Mouse (Mus musculus): ENCODE results near the gene Dse.

Gene Dse

GRCm38 (mm10) chr10:34198574-34198973, 8.9 kb downstream of the Dse start:
- DNase-seq (ENCODE audit: low spot score), result no peak

GRCm38 (mm10) chr10:34198061-34198460, 9.5 kb downstream of the Dse start:
- no peak for DNase-seq (ENCODE audit: low spot score)

GRCm38 (mm10) chr10:34197269-34197668, 10.2 kb downstream of the Dse start:
- no peak for DNase-seq (ENCODE audit: low spot score)

- no peak for DNase-seq (ENCODE audit: low spot score)
Observed at GRCm38 (mm10) chr10:34194957-34195356, 12.6 kb downstream of the Dse start.

- DNase-seq (ENCODE audit: low spot score), result no peak
Observed at GRCm38 (mm10) chr10:34194503-34194902, 13.0 kb downstream of the Dse start.

GRCm38 (mm10) chr10:34186571-34187260, 20.8 kb downstream of the Dse start:
- no peak for DNase-seq (ENCODE audit: low spot score)

GRCm38 (mm10) chr10:34185556-34185955, 22.0 kb downstream of the Dse start:
- no peak for DNase-seq (ENCODE audit: low spot score)

GRCm38 (mm10) chr10:34184956-34185355, 22.6 kb downstream of the Dse start:
- DNase-seq (ENCODE audit: low spot score), result no peak

GRCm38 (mm10) chr10:34183731-34184130, 23.8 kb downstream of the Dse start:
- no peak for DNase-seq (ENCODE audit: low spot score)

- no peak for DNase-seq (ENCODE audit: low spot score)
Observed at GRCm38 (mm10) chr10:34175870-34176606, 31.5 kb downstream of the Dse start.

GRCm38 (mm10) chr10:34172663-34173282, 34.7 kb downstream of the Dse start:
- no peak for DNase-seq (ENCODE audit: low spot score)

- no peak for DNase-seq (ENCODE audit: low spot score)
Observed at GRCm38 (mm10) chr10:34171660-34172059, 35.9 kb downstream of the Dse start.

- DNase-seq (ENCODE audit: low spot score), result no peak
Observed at GRCm38 (mm10) chr10:34171191-34171590, 36.3 kb downstream of the Dse start.

GRCm38 (mm10) chr10:34166971-34167370, 40.5 kb downstream of the Dse start:
- DNase-seq (ENCODE audit: low spot score), result no peak

- no peak for DNase-seq (ENCODE audit: low spot score)
Observed at GRCm38 (mm10) chr10:34155796-34156554, 51.5 kb downstream of the Dse start.

- peak; percentile 48 for DNase-seq (ENCODE audit: low spot score)
Observed at GRCm38 (mm10) chr10:34151827-34152226, 55.7 kb downstream of the Dse start.

GRCm38 (mm10) chr10:34150454-34150853, 57.1 kb downstream of the Dse start:
- no peak for DNase-seq (ENCODE audit: low spot score)

GRCm38 (mm10) chr10:34149772-34150171, 57.7 kb downstream of the Dse start:
- DNase-seq (ENCODE audit: low spot score), result no peak

GRCm38 (mm10) chr10:34141693-34142092, 65.8 kb downstream of the Dse start:
- DNase-seq (ENCODE audit: low spot score), result no peak

GRCm38 (mm10) chr10:34139768-34140167, 67.7 kb downstream of the Dse start:
- no peak for DNase-seq (ENCODE audit: low spot score)

GRCm38 (mm10) chr10:34138027-34138426, 69.5 kb downstream of the Dse start:
- no peak for DNase-seq (ENCODE audit: low spot score)

GRCm38 (mm10) chr10:34136432-34136831, 71.1 kb downstream of the Dse start:
- DNase-seq (ENCODE audit: low spot score), result no peak

All from testis, postnatal 10 days (tissue).